Mouse (Mus musculus) thymus, postnatal 10 days (tissue): ENCODE data around the gene Cks2.
A peak's percentile ranks its signal among the peaks of the same experiment; 100 is the strongest.
"Not testable (repeated sequence)": the region's sequence is repeated elsewhere in the genome, so short reads cannot be mapped to it uniquely, and the experiment has no call there.

Experiments used
- DNase-seq, 2 experiments: peaks; one replicate each; pipeline ENCODE4 v3.0.0; 2021; ENCODE audit warnings: low spot score in 2 of 2

Gene Cks2

GRCm38 (mm10) chr13:51641424-51641823, 3.6 kb upstream of the Cks2 start:
- no peak for DNase-seq

GRCm38 (mm10) chr13:51642171-51642778, 2.8 kb upstream of the Cks2 start:
- DNase-seq = no peak

GRCm38 (mm10) chr13:51643924-51644828, 856 bp upstream of the Cks2 start:
- peak in 1 of 2 experiments; percentile 6 for DNase-seq

GRCm38 (mm10) chr13:51645872-51646271, 840 bp downstream of the Cks2 start:
- DNase-seq = no peak

- no peak for DNase-seq
Measured at GRCm38 (mm10) chr13:51646362-51647027, 1.5 kb downstream of the Cks2 start.

GRCm38 (mm10) chr13:51647770-51648169, 2.7 kb downstream of the Cks2 start:
- no peak for DNase-seq

- DNase-seq = no peak
Measured at GRCm38 (mm10) chr13:51648237-51648636, 3.2 kb downstream of the Cks2 start.

GRCm38 (mm10) chr13:51649740-51650139, 4.7 kb downstream of the Cks2 start:
- no peak for DNase-seq

- DNase-seq = peak; percentile 91 to 92
Measured at GRCm38 (mm10) chr13:51651408-51652064, 6.5 kb downstream of the Cks2 start, which contains the start of gene Secisbp2. Gene Secisbp2 (plus strand): TSS chr13:51651697.

GRCm38 (mm10) chr13:51653159-51653558, 8.1 kb downstream of the Cks2 start:
- no peak for DNase-seq

GRCm38 (mm10) chr13:51653961-51654360, 8.9 kb downstream of the Cks2 start:
- no peak for DNase-seq

GRCm38 (mm10) chr13:51656516-51657235, 11.6 kb downstream of the Cks2 start:
- no peak for DNase-seq

GRCm38 (mm10) chr13:51658094-51658493, 13.1 kb downstream of the Cks2 start:
- no peak for DNase-seq

- no peak for DNase-seq
Measured at GRCm38 (mm10) chr13:51659573-51659972, 14.5 kb downstream of the Cks2 start.

- DNase-seq = no peak
Measured at GRCm38 (mm10) chr13:51663561-51663960, 18.5 kb downstream of the Cks2 start.

- DNase-seq = not testable (repeated sequence)
Measured at GRCm38 (mm10) chr13:51668195-51668594, 23.2 kb downstream of the Cks2 start.

- no peak for DNase-seq
Measured at GRCm38 (mm10) chr13:51676641-51677040, 31.6 kb downstream of the Cks2 start.

GRCm38 (mm10) chr13:51677041-51677440, 32.0 kb downstream of the Cks2 start:
- DNase-seq = no peak

- DNase-seq = no peak
Measured at GRCm38 (mm10) chr13:51677630-51678185, 32.7 kb downstream of the Cks2 start.

- no peak for DNase-seq
Measured at GRCm38 (mm10) chr13:51678687-51679086, 33.7 kb downstream of the Cks2 start.

GRCm38 (mm10) chr13:51679332-51679731, 34.3 kb downstream of the Cks2 start:
- DNase-seq = no peak
